Mouse (Mus musculus): ENCODE measurements around the gene Fam160a1.

DNA sequence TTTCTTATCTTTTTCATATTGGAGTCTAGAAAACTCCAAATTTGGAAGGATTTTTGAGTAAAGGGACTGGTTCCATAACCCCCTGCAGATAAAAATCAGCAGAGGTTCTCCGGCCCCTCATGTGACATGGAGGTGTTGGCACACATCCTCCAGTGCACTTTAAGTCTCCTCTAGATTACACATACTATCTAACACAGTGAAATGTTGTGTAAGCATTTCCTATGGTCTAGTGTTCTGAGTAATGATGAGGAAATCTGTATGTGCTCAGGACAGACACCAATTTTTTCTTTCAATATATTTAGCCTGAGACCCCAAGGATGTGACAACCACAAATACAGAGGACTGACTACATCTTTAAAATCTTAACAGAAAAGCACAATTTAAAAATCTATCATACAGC is 33.0 kb upstream of the Fam160a1 start:
- TF ChIP-seq CTCF (IDR thresholded peaks at IDR 0.05) (no peak), POLR2A (IDR thresholded peaks at IDR 0.05; ENCODE audit: insufficient read depth, low read depth, low read length) (no peak)
